Mouse (Mus musculus) liver, postnatal 0 days (tissue): ENCODE measurements around the gene Dcpp2. TPM values are rescaled to one million over a fixed set of nuclear protein-coding genes. Genes with fewer than 3 reads are reported as not detected.
A peak's percentile ranks its signal among the peaks of the same experiment; 100 is the strongest.

Experiments
- ATAC-seq: fragments of 200-750 bp; cut with Nextera tagmentation; 2 replicates; pipeline ENCODE4 v1.8.0; 2017; ENCODE audit warnings: mild to moderate bottlenecking, moderate library complexity
- DNase-seq: peaks from one replicate; pipeline ENCODE4 v3.0.0-alpha.2; 2016
- H3K27ac ChIP-seq: fragments of 300-500 bp; sonication (generic); 2 replicates; pipeline ENCODE4 v1.5.1; 2014; ENCODE audit warnings: antibody characterized with exemption, moderate library complexity, mild to moderate bottlenecking, low read depth
- H3K27me3 ChIP-seq: fragments of 300-500 bp; sonication (generic); 2 replicates; pipeline ENCODE4 v1.6.1; 2014; ENCODE audit warnings: low read length, control low read depth, mixed read lengths; ENCODE audit not compliant: insufficient read depth
- H3K36me3 ChIP-seq: fragments of 300-500 bp; sonication (generic); replicated peaks from 2 replicates; pipeline ENCODE4 v1.6.1; 2014; ENCODE audit warnings: mild to moderate bottlenecking, control low read depth, low read length, moderate library complexity, mixed read lengths; ENCODE audit not compliant: insufficient read depth
- H3K4me1 ChIP-seq: fragments of 300-500 bp; sonication (generic); 2 replicates; pipeline ENCODE4 v1.6.1; 2014; ENCODE audit warnings: antibody characterized with exemption, mild to moderate bottlenecking, control low read depth; ENCODE audit not compliant: insufficient read depth
- H3K4me2 ChIP-seq: fragments of 300-500 bp; sonication (generic); 2 replicates; pipeline ENCODE4 v1.6.1; 2014; ENCODE audit warnings: low read depth, mild to moderate bottlenecking, low read length, moderate library complexity, mixed read lengths
- H3K4me3 ChIP-seq: fragments of 300-500 bp; sonication (generic); 2 replicates; pipeline ENCODE4 v1.5.1; 2014; ENCODE audit warnings: low read depth, low read length
- H3K9ac ChIP-seq: fragments of 300-500 bp; sonication (generic); replicated peaks from 2 replicates; pipeline ENCODE4 v1.6.1; 2014; ENCODE audit warnings: mild to moderate bottlenecking, moderate library complexity
- H3K9me3 ChIP-seq: fragments of 300-500 bp; sonication (generic); 2 replicates; pipeline ENCODE4 v1.6.1; 2016; ENCODE audit warnings: mild to moderate bottlenecking, control low read depth, low read length, mixed read lengths
- CTCF ChIP-seq: sonication (generic); IDR thresholded peaks from 2 replicates; pipeline ENCODE4 v1.5.1; 2016; ENCODE audit warnings: antibody characterized with exemption, low read depth
- EP300 ChIP-seq: IDR thresholded peaks from 2 replicates; pipeline ENCODE4 v1.6.1; 2016; ENCODE audit warnings: antibody characterized with exemption, low read depth, mild to moderate bottlenecking
- WGBS: fragments of 180-500 bp; shearing (Covaris S2); extraction: QIAGEN DNeasy Blood & Tissue Kit; methylation state at CpG from one replicate; pipeline ENCODE4 v1.1.7; 2014; ENCODE audit not compliant: insufficient replicate concordance; 5-methylcytosine and 5-hydroxymethylcytosine counted together
- polyA plus RNA-seq: library from polyadenylated mRNA; unstranded; fragments of >200 nt; fragmentation: Nextera tagmentation; extraction: Ambion mirVana; gene quantifications from 2 replicates; pipeline ENCODE4 v1.2.1, GENCODE M21; 2015

Dcpp2 gene
- polyA plus RNA-seq, 1 experiment from 2014 or later = not detected

DNA sequence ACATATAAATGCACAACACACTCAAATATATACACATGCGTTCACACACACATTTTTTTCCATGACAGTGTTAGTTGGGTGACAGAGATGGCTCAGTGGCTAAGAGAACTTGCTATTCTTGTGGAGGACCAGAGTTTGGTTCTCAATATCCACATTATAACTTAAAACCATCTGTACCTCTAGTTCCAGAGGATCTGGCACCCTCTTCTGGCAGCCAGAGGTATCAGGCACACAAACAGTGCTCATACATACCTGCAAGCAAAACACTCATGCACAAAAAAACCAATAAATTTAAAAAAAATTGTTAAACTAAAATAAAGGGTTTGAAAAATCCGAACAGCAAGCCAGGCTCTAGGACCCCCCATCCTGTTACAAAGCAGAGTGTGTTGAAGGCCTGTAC lies 30.7 kb upstream of the Dcpp2 start:
- no peak for DNase-seq
- no peak overlapping the region for H3K9ac ChIP-seq
- WGBS = 66% methylated on average over 2 of the region's 2 CpGs
- no peak overlapping the region for H3K27ac ChIP-seq
- H3K9me3 ChIP-seq = no peaks in the 10 kb centered on the region
- no peaks in the 10 kb centered on the region for H3K27me3 ChIP-seq
- no peak for ATAC-seq
- H3K36me3 ChIP-seq = no peaks in the 10 kb centered on the region
- no peak overlapping the region for H3K4me2 ChIP-seq
- TF ChIP-seq CTCF (peak; percentile 44), EP300 (no peak)
- H3K4me1 ChIP-seq = no peaks in the 10 kb centered on the region
- no peak overlapping the region for H3K4me3 ChIP-seq

GRCm38 (mm10) chr17:23850853-23851749 lies 29.6 kb upstream of the Dcpp2 start:
- no peaks in the 10 kb centered on the region for H3K9me3 ChIP-seq
- ATAC-seq = peak; percentile 56
- TF ChIP-seq CTCF = peak; percentile 83
- no peak for TF ChIP-seq EP300
- peak; percentile 75 for DNase-seq
- 50% methylated on average over 18 of the region's 19 CpGs for WGBS
- no peak overlapping the region for H3K4me2 ChIP-seq
- no peak overlapping the region for H3K9ac ChIP-seq
- no peaks in the 10 kb centered on the region for H3K4me1 ChIP-seq
- H3K36me3 ChIP-seq = no peaks in the 10 kb centered on the region
- no peak overlapping the region for H3K27ac ChIP-seq
- no peaks in the 10 kb centered on the region for H3K27me3 ChIP-seq
- no peak overlapping the region for H3K4me3 ChIP-seq

DNA sequence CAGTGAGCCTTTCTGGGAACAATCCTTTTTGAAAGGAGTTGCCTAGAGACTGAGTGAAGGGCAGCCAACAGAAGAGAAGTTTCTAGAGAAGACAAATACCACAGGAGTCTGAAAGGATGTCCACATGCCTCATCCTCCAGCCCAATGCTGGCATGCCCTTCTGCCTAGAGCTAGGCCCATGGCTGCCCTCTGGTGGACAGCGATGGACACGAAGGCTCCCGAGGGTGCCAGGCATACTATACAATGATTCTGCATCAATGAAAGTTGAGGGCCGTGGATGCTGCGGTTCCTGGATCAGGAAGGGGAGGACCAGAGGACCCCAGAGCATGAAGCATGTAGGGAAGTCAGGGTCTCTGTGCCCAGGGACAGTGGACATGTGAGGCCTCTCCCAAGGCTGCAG lies 27.4 kb upstream of the Dcpp2 start:
- Histone ChIP-seq H3K27me3 (no peaks in the 10 kb centered on the region), H3K4me2 (no peak overlapping the region), H3K9me3 (no peaks in the 10 kb centered on the region), H3K4me3 (no peak overlapping the region), H3K27ac (no peak overlapping the region), H3K9ac (no peak overlapping the region), H3K4me1 (no peaks in the 10 kb centered on the region), H3K36me3 (no peaks in the 10 kb centered on the region)
- DNase-seq (peak; percentile 74), ATAC-seq (no peak)
- 33% methylated on average over 5 of the region's 5 CpGs for WGBS
- no peak for TF ChIP-seq EP300
- TF ChIP-seq CTCF = peak; percentile 83

GRCm38 (mm10) chr17:23854229-23854765 lies 26.4 kb upstream of the Dcpp2 start:
- Histone ChIP-seq H3K4me1 (no peaks in the 10 kb centered on the region), H3K9me3 (no peaks in the 10 kb centered on the region), H3K27me3 (no peaks in the 10 kb centered on the region), H3K9ac (no peak overlapping the region), H3K36me3 (no peaks in the 10 kb centered on the region), H3K4me2 (no peak overlapping the region), H3K4me3 (no peak overlapping the region), H3K27ac (no peak overlapping the region)
- TF ChIP-seq CTCF (no peak), EP300 (no peak)
- DNase-seq = no peak
- whole genome bisulfite sequencing = 83% methylated on average over 10 of the region's 10 CpGs
- no peak for ATAC-seq

DNA sequence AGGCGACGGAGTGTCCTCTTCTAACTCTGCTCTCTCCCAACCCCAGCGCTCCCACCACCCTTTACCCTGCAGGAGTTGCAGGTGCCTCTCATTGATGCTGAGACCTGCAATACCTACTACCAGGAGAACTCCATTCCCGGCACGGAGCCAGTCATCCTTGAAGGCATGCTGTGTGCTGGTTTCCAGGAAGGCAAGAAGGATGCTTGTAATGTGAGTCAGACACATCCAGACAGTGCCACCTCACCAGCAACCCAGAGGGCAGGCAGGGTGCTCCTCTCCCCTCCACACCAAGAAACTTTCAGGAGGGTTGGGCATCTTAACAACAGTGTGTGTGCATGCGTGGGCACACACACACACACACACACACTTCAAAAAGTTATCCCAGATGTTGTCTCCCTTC lies 23.5 kb upstream of the Dcpp2 start:
- H3K4me2 ChIP-seq = no peak overlapping the region
- no peaks in the 10 kb centered on the region for H3K27me3 ChIP-seq

DNA sequence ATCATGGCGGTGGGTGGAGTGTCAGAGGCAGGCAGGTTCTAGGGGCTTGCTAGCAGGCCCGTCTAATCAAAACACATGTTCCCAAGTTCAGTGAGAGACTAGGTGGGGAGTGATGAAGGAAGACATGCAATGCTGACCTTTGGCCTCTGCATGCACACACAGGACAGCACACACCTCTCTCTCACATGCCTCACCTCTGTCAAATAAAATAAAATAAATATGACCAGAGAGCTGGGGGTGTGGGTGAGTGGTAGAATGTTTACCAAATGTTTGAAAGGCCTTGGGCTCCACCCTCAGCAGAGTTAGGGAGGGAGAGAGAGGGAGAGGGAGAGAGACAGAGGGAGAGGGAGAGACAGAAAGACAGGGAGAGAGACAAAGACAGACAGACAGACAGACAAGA lies 22.8 kb upstream of the Dcpp2 start:
- H3K36me3 ChIP-seq = no peaks in the 10 kb centered on the region
- no peaks in the 10 kb centered on the region for H3K27me3 ChIP-seq
- no peak for TF ChIP-seq CTCF
- TF ChIP-seq EP300 = no peak
- no peaks in the 10 kb centered on the region for H3K9me3 ChIP-seq
- peak; percentile 84 for ATAC-seq
- DNase-seq = no peak
- no peak overlapping the region for H3K9ac ChIP-seq
- no peak overlapping the region for H3K4me2 ChIP-seq
- H3K4me1 ChIP-seq = no peaks in the 10 kb centered on the region
- 74% methylated on average over 2 of the region's 2 CpGs for WGBS
- H3K27ac ChIP-seq = no peak overlapping the region
- H3K4me3 ChIP-seq = no peak overlapping the region

More for the DNA sequence above, 23.5 kb upstream of the Dcpp2 start:
- Histone ChIP-seq H3K4me1 (no peaks in the 10 kb centered on the region), H3K9ac (no peak overlapping the region), H3K27ac (no peak overlapping the region), H3K9me3 (no peaks in the 10 kb centered on the region), H3K4me3 (no peak overlapping the region), H3K36me3 (no peaks in the 10 kb centered on the region)
- TF ChIP-seq EP300 (no peak), CTCF (no peak)
- ATAC-seq = no peak
- DNase-seq = no peak
- WGBS = 77% methylated on average over 6 of the region's 6 CpGs
